Mouse (Mus musculus) layer of hippocampus, adult 2 months (tissue): ENCODE data around the gene Nuak1. TPM values are rescaled to one million over a fixed set of nuclear protein-coding genes. Genes with fewer than 3 reads are reported as not detected.
"Not testable (repeated sequence)": the region's sequence is repeated elsewhere in the genome, so short reads cannot be mapped to it uniquely, and the experiment has no call there.

Experiments used
- DNase-seq, 2 experiments: peaks; one replicate each; pipeline ENCODE4 v3.0.0; 2022; ENCODE audit warnings: low spot score in 2 of 2
- H3K27ac ChIP-seq: fragments of 200-600 bp; 2 replicates; pipeline ENCODE4 v1.8.1; 2022
- H3K4me3 ChIP-seq: fragments of 200-600 bp; 2 replicates; pipeline ENCODE4 v1.8.1; 2022; ENCODE audit warnings: mild to moderate bottlenecking
- CTCF ChIP-seq: fragments of 200-600 bp; conservative IDR thresholded peaks from 2 replicates; pipeline ENCODE4 v1.8.1; 2022; ENCODE audit warnings: antibody characterized with exemption, mild to moderate bottlenecking, moderate library complexity
- long read RNA-seq, 2 experiments: library from polyadenylated mRNA; stranded (forward); transcript quantifications; one replicate each; pipeline ENCODE4 v2.0.0; 2021; ENCODE audit warnings: borderline mapping rate in 2 of 2
- total RNA-seq, 2 experiments: library from RNA; stranded (reverse); gene quantifications; 2 replicates each; pipeline ENCODE4 v1.2.3; 2021

Gene Nuak1
- total RNA-seq, result 10 to 100 TPM; 47.9 to 51.4 TPM
- long read RNA-seq, experiment 1, partial matches to known transcripts, result 0 of 1 reads
- long read RNA-seq, experiment 1, other reads (novel, unspliced or antisense), result 1 of 1 reads
- long read RNA-seq, experiment 2, full-length matches to known transcripts, result 2 of 45 reads
- long read RNA-seq, experiment 2, partial matches to known transcripts, result 0 of 45 reads
- long read RNA-seq, experiment 2, other reads (novel, unspliced or antisense), result 43 of 45 reads

DNA sequence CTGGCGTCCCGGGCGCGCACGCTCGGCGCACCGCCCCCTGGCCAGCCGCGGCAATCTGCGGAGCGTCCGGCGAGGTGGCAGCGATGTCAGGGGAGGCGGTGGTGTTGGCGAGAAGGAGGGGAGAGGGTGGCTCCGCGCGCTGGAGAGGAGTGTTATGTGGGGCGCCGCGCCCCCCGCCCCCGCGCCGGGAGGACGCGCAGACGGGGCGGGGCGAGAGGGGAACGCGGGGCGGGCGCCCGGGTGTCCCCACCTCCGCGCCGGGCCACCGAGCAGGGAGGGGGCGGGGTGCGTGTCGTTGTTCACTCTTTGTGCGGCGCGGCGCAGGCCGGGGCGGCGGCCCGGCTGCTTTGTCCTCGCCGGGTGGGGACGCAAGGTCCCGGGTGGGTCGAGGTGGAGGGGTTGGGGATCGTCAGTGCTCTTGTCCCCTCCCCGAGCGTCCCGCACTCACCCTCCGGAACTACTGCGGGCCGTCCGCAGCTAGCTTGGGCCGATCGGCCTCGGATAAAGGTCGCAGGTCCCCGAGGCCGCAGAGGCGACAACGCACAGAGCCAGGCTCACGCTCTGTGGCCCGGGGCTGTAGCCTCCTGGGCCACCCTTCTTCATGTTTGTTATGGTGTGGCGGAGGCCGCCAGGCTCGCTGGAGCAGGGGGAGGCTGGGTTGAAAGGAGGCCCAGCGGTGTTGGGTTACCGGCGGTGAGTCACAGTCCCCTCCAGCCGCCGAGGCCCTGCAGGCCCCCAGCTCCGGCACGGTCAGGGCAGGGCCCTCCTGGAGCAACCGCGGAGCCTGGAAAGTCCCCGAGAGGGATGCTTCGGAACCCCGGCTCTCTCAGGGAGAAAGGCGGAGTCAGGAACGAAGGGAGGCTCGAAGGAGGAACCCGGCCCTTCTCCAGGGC is at the start of gene Nuak1:
Nuak1 (minus strand) TSS at position 57 of the 893 bp plus-strand sequence.
- Histone ChIP-seq H3K27ac (peak within 1 kb of the TSS; percentile 100), H3K4me3 (peak within 1 kb of the TSS; percentile 78)
- DNase-seq, result peak; percentile 85 to 87
- TF ChIP-seq CTCF, result no peak; the same call in 1 of the 2 replicates

DNA sequence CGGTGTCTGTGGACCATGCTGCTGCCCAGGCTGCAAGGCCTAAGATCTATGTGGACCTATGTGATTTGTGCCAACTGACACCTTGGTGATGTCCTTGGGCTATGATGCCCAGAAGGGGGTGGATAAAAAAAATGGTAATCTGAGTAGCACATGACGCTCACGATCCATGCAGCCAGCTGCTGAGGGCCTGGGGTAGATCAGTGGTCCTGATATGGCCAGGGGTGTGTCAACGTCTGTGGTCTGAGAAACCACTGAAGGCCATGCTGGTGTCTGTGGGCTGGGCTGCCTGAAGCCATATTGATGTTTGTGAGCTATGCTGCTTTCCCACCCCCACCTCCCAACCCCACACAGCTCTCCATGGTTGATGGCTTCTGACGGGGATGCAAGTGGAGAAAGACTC is 49.7 kb upstream of the Nuak1 start:
- TF ChIP-seq CTCF, result no peak
- no peak for DNase-seq
- no peak overlapping the region for H3K4me3 ChIP-seq
- H3K27ac ChIP-seq, result no peak overlapping the region

DNA sequence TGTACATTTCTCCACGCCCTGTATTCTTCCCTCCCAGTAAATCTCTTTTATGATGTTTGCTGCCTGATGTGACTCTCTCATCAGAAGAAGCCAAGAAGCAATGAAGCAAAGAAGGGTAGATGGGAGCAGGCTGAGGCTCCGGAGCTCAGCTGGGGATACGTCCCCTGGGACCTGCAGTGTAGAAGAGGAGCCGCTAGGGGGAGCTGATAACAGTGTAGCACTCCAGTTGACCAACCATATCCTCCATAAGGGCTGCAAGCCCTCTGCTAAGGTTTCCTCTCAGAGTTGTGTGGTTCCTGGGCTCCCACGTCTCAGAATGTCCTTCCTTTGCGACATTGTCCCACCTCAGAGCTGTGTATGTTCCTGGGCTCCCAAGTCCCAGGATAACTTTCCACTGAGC is 47.9 kb upstream of the Nuak1 start:
- DNase-seq, result peak; percentile 17 to 43
- peak; percentile 83 for TF ChIP-seq CTCF

DNA sequence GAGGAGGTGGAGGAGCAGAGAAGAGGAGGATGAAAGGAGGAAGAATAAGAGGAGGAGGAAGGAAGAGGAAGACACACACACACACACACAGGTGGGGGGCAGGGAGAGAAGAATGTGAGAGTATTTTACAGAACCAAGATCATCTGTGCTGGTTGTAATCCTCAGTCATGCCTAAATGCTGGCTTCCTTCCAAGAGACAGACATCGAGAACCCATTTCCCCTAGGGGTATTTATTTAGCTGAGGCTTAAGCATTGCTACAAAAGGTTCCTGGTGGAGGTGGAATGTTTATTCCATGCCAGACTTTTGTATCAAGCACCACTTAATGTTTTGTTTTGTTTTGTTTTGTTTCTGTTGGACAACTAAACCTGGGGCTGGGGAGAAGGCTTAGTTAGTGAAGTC is 44.3 kb upstream of the Nuak1 start:
- DNase-seq, result no peak
- TF ChIP-seq CTCF, result no peak
- Histone ChIP-seq H3K4me3 (no peak overlapping the region), H3K27ac (no peak overlapping the region)

More for the DNA sequence above, 47.9 kb upstream of the Nuak1 start:
- no peak overlapping the region for H3K4me3 ChIP-seq
- no peak overlapping the region for H3K27ac ChIP-seq

DNA sequence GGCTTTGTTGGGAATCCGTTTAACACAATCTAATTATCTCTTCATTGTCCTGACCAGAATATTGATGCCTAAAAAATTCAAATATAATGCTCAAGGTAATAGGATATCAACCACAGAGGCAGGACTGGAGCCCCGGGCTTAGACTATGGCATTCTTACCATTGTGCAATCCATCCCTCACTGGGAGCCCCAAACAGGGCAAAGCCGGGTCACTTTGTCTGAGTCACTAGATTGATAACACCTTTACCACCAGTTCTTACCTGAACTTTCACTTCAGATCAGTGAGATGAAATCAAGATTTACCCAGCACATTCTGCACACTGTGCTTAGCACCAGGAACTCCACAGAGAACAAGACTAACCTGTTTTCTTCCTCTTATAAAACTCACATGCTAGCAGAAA is 43.2 kb upstream of the Nuak1 start:
- no peak for TF ChIP-seq CTCF
- H3K4me3 ChIP-seq, result no peak overlapping the region
- no peak for DNase-seq
- no peak overlapping the region for H3K27ac ChIP-seq

DNA sequence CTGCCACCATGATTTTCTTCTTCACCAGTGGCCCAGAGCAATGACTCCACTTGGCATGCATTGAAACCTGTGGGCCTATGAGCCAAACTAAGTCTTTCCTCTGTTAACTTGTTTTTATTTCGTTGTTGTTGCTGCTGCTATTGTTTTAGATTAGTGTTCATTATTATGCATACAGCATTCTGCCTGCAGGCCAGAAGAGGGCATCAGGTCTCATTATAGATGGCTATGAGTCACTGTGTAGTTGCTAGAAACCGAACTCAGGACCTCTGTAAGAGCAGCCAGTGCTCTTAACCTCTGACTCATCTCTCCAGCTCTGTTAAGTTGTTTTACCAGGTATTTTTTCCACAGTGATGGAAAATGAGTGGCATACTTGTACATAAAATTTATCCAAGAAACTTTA is 42.7 kb upstream of the Nuak1 start:
- TF ChIP-seq CTCF, result 0 out of 2 replicates have a peak, but pooled peaks have one; percentile 8
- Histone ChIP-seq H3K27ac (no peak overlapping the region), H3K4me3 (no peak overlapping the region)
- no peak for DNase-seq

DNA sequence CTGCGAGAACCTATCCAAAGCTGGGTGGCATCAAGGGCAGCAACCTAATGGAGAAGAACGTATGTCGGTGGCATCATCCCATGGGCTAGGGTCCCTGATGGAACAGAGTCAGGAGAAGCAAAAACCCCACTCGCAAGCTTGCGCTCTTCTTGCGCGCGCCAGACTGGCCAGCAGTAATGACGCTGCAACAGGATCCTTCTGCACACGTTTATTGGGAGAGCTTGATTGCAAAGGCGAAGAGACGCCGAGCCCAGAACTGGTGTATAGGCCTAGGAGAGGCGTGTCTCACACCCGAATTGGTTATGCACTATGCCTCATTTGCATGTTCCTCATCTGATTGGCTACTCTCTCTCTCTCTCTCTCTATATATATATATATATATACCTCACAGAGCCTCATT is 42.0 kb upstream of the Nuak1 start:
- H3K4me3 ChIP-seq, H3K27ac ChIP-seq, DNase-seq: not testable (repeated sequence)

DNA sequence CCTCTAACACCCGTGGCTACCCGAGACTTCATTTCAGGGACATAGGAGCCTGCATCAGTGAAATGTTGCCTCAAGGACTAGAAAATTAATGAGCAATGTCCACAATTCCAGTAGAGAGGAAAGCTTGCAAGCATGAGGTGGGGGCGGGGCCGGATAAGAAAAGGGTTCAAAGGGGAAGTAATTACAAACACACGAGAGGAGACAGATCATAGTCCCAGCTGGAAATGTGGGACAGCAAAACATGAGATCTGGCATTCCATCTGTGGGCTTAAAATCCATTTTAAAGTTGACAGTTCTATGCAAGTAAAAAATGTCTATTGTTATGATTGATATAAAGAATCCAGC is 40.9 kb upstream of the Nuak1 start:
- no peak for DNase-seq
- no peak overlapping the region for H3K4me3 ChIP-seq
- no peak for TF ChIP-seq CTCF
- H3K27ac ChIP-seq, result no peak overlapping the region

DNA sequence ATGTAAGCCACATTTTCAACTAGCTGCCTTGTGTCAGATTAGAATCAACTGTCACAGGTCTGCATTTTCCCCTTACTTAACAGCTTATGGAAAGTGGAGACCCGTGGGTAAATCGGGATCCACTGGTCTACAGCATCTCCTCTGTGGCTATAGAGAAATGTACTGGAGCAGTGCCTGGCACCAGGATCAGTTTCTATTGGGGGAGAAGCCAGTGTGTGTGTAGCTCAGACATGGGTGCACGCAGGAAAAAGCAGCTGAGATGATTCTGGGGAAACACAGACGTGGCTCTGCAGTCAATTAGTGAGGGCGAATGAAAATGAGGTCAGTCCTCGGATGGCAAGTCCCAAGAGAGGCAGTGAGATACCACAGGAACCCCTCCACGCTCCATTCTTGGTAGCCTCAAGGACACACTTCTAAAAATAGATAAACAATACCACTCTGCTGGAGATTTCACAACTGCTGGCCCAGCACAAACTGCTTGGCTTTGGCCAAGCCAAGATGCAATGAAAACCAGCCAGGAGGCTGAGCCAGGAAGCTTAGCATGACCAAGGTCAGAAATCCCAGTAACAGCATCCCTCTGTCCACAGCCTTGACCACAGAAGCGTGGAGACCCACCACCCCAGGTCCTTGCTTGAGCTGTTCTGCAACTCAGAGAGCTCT is 40.4 kb upstream of the Nuak1 start:
- Histone ChIP-seq H3K4me3 (no peak overlapping the region), H3K27ac (no peak overlapping the region)
- TF ChIP-seq CTCF, result no peak
- no peak for DNase-seq

DNA sequence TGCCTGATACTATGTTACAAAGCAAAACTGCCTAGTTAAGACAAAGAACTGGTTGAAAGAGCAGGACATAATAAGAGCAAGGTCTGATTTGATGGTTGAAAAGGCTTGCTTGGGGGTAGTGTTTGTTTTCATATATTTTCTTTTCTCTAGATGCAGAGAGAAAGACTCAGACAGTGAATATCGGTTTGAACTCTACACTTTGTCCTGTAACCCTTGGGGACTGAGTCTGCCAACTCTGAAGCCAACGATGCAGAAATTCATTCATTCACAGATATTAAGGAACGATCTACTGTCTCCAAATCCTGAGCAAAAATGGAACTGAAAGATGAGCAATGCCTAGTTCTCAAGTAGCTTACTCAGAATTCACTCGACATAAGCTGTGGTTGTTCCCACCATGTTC is 39.7 kb upstream of the Nuak1 start:
- Histone ChIP-seq H3K4me3 (no peak overlapping the region), H3K27ac (no peak overlapping the region)
- no peak for TF ChIP-seq CTCF
- no peak for DNase-seq

DNA sequence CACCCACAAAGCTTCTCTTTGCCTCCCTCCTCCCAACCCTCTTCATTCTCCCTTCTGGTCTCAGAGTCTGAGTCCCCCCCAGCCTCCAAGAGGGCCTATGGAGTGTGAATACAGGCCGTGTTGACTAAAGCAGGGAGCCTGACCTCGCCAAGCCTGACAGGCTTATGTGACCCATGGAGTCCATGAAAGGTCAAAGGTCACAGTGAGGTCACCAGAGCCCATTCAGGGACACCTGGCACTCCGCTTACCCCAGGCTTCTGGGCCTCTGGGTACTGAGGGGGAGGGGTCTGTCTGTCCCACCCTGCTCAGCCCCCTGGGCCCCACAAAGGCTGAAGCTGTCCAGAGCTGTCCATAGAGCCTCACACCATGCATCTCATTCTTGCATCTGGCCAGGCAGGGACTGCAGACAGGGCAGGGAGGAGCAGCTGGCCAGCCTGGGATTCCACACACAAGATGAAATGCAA is 37.2 kb upstream of the Nuak1 start:
- no peak for TF ChIP-seq CTCF
- Histone ChIP-seq H3K27ac (no peak overlapping the region), H3K4me3 (no peak overlapping the region)
- DNase-seq, result no peak

DNA sequence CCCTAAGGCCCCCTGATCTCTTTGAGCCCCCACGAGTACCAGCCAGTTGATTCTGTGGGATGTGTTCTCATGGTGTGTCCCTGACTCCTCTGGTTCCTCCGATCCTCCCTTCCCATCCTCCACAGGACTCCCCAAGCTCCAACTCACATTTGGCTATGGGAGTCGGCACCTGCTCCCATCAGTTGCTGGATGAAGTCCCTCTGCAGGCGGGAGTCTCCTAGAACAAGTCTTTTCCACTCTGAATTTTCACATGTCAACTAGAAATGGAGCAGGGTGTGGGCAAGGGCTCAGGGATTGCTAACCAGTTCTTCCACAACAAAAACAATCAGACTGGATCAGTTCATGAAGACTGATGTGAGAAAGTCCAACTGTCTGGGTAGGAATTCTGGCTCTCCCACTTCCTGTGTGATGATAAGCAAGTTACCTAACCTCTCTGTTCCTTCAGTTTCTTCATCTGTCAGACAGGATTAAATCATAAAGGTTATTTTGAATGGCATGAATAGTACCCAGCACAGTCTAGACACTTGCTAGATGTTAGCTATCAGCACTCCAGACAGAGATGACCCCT is 36.7 kb upstream of the Nuak1 start:
- Histone ChIP-seq H3K4me3 (no peak overlapping the region), H3K27ac (no peak overlapping the region)
- no peak for DNase-seq
- TF ChIP-seq CTCF, result no peak
